Mouse (Mus musculus) c-Kit-positive CD71-negative TER-119-negative erythroid progenitor cells, embryonic 14.5 days (primary cell): ENCODE data around the gene Itpkb.

Experiments
- DNase-seq: peaks from one replicate; pipeline ENCODE4 v3.0.0-alpha.2; 2013; ENCODE audit warnings: low read depth

Gene Itpkb

DNA sequence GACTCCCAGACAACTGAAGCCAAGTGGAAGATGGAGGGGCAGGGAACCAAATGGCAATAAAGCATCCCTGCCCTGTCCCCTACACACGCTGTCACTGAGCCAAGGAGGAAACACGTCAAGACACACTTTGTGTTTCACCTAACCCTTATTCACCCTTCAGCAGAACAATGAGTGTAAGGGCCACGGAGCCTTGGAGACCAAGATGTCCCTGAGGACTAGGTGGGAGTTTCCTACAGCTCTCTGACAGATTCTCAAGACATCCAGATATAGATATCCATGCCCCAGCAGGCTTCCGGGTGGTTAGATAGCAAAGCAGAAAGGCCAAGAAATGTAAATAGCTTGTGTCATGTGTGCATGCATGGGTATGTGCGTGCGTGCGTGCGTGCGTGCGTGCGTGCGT is 63.6 kb downstream of the Itpkb start:
- no peak for DNase-seq

- no peak for DNase-seq
These were observed 67.4 kb downstream of the Itpkb start for GRCm38 (mm10) chr1:180397734-180398133.

DNA sequence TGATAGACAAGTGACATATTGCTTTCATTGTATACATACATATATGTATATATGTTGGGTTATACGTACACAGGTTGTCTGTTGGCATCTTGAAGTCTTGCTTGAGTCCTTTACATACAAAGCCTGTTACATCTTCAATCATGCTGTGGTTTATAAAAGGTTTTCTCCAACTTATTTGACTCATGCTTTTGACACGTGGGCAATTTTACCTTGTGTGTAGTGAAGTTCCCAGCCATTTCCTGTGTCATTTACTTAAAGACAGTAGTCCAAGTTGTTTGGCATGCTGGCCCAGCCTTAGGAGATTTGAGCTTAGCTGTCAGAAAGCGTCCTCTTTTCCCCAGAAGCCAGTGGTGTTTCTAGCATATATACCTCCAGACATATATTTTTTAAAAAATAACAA is 68.2 kb downstream of the Itpkb start:
- DNase-seq, result no peak

- DNase-seq, result no peak
These were observed 70.6 kb downstream of the Itpkb start for GRCm38 (mm10) chr1:180400691-180401455.

DNA sequence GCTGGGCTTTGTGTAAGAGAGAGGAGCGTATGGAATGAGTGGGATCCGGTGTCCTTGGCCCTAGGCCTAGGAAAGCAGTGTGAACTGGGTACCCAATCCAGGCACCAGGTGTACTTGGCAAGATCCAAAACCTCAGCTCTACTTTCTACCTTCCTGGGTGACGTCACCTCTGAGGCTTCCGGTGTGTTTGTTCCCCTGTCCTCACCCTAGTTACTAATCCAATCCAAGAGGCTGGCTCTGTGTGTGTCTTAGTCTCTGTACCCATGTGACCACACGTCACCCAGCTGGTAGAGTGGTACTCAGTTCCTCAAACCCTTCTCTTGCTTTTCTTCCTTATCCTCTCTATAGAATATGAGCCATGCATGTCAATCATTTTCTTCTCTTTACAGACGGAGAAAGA is 71.4 kb downstream of the Itpkb start:
- DNase-seq, result peak; percentile 41

DNA sequence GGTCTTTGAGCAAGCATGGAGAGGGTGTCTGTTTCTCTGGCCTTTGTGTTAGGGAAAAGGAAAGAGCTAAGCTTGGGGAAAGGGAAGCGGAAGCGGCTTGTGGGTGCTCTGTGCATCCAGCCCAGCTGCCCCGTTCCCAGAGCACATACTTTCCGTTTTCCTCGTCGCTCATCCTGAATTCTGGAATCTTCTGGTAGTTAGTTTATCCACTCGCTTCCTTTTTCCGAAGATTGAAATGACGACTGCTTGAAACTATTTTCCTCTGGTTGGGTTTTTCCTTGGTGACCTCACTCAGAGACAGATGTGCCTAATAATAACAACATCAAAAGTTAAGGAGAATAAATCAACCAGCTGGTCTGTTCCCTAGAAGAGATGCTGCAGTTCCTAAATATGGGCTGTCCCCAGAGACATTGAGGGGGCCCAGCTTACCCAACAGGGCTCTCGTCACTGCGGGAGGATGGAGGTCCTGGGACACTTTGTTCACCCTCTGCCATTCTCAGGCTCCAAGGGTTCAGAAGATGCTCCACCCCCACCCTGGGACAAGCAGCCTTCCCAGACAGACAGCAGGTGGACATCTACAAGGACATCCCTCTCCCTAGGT is 72.3 kb downstream of the Itpkb start:
- DNase-seq, result no peak

- DNase-seq, result no peak
These were observed 73.0 kb downstream of the Itpkb start for GRCm38 (mm10) chr1:180403357-180403693.

GRCm38 (mm10) chr1:180403694-180404606 is 73.7 kb downstream of the Itpkb start:
- DNase-seq, result peak; percentile 76

- no peak for DNase-seq
These were observed 74.4 kb downstream of the Itpkb start for GRCm38 (mm10) chr1:180404706-180405105.

DNA sequence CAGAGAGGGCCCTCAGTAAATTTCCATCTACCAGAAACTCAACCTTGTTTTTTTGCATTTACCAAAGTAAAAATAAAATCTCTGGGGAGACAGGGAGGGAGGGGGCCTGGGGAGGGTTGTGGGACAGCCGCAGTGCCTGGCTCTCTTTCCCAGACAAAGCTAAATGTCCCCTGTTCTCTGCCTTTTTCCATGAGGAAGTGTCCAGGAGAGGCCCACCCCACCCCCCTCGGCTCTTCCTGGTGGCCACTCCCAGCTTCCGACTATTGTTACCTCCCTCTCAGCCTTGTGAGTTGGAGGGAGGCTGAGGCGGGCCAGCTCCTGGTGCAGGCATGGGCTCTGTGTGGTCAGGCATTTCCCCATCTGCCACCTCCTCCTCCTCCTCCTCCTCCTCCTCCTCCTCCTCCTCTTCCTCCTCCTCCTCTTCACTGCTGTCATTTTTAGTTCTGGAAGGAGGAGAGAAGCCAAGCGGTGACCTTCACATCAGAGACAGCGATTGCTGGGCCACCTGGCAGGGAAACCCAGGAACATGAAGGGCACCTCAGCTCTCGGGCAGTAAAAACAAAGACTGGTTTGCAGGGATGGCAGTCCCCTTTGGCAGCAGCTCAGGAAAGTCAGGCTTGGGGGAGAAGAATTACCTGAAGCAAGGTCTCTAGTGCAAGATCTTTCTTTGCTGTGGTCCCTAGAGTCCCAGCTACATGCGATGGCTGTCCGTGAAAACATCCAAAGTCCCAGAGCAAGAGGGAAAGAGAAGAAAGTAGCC is 75.5 kb downstream of the Itpkb start:
- DNase-seq, result no peak

DNA sequence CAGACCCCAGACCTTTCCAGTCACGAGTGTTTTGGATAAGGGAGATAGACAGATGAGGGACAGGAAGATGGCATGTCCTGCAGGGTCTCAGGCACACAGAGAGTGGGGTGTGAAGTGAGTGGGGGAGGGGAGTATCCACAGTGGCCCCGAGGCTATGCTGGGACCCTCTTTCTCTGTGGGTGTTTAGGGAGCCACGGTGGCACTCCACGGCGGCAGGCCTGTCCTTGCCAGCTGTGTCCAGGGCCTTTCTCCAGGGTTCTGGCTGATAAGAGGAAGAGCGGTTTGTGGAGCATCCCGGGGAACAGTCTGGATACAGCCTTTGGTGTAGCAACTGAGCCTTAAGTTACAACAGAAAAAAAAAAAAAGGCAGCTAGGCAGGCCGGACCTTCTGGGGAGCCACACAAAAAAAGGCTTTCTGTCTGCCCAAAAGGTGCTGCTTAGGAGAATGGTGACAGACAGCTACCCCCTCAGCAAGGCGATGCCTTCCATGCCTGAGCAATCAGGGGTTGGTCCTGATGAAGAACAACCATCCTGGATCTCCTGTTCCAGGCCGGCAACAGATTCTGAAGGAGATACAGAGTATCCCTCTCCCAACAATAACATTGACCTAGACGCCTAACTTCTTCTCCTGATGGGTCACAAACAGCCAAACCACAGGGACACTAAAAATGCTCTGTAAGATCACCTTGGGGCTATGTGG is 76.2 kb downstream of the Itpkb start:
- no peak for DNase-seq

GRCm38 (mm10) chr1:180407171-180407671 is 76.9 kb downstream of the Itpkb start:
- peak; percentile 76 for DNase-seq

DNA sequence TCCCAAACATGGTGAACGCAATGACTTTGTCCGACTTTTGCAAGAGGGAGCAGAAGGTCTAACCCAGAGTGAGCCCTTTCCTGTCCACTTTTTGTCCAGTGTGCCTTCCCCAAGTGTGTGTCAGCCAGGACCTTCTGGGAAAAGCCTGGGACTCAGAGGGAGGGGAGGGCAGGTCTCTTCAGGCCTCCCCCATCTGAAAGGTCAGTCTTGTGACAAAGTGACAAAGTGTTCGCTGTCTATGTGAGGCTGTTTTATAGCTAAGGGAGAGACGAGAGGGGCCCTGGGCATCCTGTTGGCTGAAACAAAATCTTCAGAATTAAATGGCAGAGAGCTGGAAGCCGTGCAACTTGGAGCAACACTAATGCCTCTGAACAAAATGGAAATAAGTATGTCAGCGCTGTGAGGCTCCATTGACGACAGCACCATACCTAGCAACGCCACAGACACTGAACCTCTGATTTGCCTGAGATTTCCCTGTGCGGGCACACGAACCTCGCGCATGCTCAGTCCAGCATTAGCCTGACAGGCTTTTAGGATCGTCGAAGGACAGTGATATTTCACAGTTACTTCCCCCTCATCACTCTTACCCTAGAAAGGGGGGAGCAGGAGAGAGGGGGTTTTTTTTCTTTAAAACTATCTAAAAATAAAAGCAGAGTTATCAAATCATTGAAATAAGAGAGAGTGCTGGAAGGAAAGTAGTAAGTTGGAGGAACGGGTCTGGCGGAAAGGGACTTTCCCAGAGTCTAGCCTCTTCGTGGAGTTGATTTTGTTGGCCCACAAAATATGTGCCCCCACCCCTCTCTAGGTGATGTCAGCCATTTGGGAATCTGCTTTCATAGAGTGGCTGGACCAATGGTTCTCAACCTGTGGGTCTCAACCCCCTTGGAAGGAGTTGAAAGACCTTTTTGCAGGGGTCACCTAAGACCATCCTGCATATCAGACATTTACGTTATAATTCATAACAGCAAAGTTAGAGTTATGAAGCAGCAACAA is 77.7 kb downstream of the Itpkb start:
- no peak for DNase-seq

GRCm38 (mm10) chr1:180408832-180409231 is 78.5 kb downstream of the Itpkb start:
- DNase-seq, result no peak

- no peak for DNase-seq
These were observed 79.5 kb downstream of the Itpkb start for GRCm38 (mm10) chr1:180409771-180410170.

DNA sequence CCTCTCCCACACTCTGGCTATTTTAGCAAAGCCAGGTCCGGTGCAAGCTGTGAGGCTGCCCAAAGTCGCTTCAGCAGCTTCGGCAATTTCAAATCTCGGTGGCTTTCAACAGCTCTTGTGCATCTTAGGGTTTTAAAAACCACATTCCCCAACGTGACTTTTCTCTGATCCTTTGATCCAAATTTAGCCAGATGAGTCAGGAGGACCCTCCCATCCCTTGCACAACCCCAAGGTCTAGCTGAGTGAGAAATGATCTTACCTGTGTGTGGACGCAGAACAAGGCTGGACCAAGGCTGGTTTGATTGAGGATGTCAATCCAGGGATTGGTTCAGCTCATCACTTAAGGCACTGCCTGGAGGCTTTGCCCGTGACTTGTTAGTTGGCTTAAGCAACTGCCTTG is 80.0 kb downstream of the Itpkb start:
- no peak for DNase-seq

- no peak for DNase-seq
These were observed 84.8 kb downstream of the Itpkb start for GRCm38 (mm10) chr1:180415064-180415463.

DNA sequence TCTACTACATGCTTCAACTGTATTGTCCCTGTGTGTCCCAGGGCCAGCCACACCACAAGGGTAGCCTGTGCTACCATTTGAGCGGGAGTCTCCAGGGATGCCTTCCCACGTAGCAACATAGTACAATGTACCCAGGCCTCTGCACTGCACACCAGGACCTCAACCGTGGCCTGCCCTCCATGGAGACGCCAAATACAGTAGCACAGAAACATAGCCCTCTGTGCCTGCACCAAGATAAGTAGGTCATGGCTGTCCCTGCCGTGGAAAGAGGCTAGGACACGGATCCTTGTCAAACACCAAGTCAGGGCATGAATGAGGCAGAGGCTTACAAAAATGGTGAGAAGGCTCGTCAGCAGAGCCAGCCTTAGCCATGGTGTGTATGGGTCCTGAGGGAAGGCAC is 85.6 kb downstream of the Itpkb start:
- DNase-seq, result no peak

- DNase-seq, result no peak
These were observed 86.8 kb downstream of the Itpkb start for GRCm38 (mm10) chr1:180417118-180417517.

DNA sequence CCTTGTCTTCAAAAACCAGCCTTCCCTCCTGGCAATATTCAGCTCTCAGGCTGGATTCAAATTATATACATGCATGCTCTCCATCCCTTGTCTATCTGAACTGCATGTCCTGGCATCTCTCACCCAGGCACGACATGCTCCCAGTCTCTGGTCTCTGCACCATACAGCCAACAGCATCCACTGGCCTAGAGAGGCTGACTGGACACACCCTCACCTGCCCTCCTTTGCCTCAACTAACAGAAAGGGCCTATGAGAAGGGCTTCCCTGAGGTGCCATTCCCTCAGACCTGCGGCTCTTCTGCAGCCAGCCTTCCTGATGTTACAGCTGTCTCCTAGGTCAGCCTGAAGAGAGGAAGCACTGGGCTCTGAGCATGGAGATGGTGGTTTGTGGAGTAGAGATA is 88.8 kb downstream of the Itpkb start:
- DNase-seq, result no peak
